Mouse (Mus musculus): ENCODE results near the gene Sfxn3.

GRCm38 (mm10) chr19:45032570-45033332 lies 14.6 kb upstream of the Sfxn3 start:
- TF ChIP-seq CTCF (IDR thresholded peaks at IDR 0.05; ENCODE audit: insufficient read depth, low read depth, low read length) (no peak), POLR2A (IDR thresholded peaks at IDR 0.05; ENCODE audit: insufficient read depth, low read depth, low read length) (no peak)
